Mouse (Mus musculus) forebrain, embryonic 16.5 days (tissue): ENCODE measurements around the gene Tas1r2. TPM values are rescaled to one million over a fixed set of nuclear protein-coding genes. Genes with fewer than 3 reads are reported as not detected.
A peak's percentile ranks its signal among the peaks of the same experiment; 100 is the strongest.

Experiments used
- ATAC-seq: fragments of 200-750 bp; cut with Nextera tagmentation; 2 replicates; pipeline ENCODE4 v1.8.0; 2017; ENCODE audit warnings: mild to moderate bottlenecking, moderate library complexity
- H3K27ac ChIP-seq: fragments of 300-500 bp; sonication (generic); 2 replicates; pipeline ENCODE4 v1.5.1; 2014; ENCODE audit warnings: low read length, control low read depth
- H3K27me3 ChIP-seq: fragments of 300-500 bp; sonication (generic); replicated peaks from 2 replicates; pipeline ENCODE4 v1.6.1; 2014; ENCODE audit warnings: low read length; ENCODE audit not compliant: control insufficient read depth, insufficient read depth
- H3K36me3 ChIP-seq: fragments of 300-500 bp; sonication (generic); 2 replicates; pipeline ENCODE4 v1.6.1; 2014; ENCODE audit not compliant: control insufficient read depth, insufficient read depth
- H3K4me1 ChIP-seq: fragments of 300-500 bp; sonication (generic); replicated peaks from 2 replicates; pipeline ENCODE4 v1.6.1; 2014; ENCODE audit warnings: low read length; ENCODE audit not compliant: control insufficient read depth, insufficient read depth
- H3K4me2 ChIP-seq: fragments of 300-500 bp; sonication (generic); 2 replicates; pipeline ENCODE4 v1.6.1; 2014; ENCODE audit warnings: mild to moderate bottlenecking, low read length, control low read depth
- H3K4me3 ChIP-seq: fragments of 300-500 bp; sonication (generic); replicated peaks from 2 replicates; pipeline ENCODE4 v1.5.1; 2014; ENCODE audit warnings: mild to moderate bottlenecking, low read length, control low read depth
- H3K9ac ChIP-seq: fragments of 300-500 bp; sonication (generic); replicated peaks from 2 replicates; pipeline ENCODE4 v1.6.1; 2014; ENCODE audit warnings: low read depth, low read length, control low read depth
- H3K9me3 ChIP-seq: fragments of 300-500 bp; sonication (generic); 2 replicates; pipeline ENCODE4 v1.6.1; 2016; ENCODE audit warnings: low read length; ENCODE audit not compliant: control insufficient read depth
- WGBS: fragments of 180-500 bp; shearing (Covaris S2); extraction: QIAGEN DNeasy Blood & Tissue Kit; methylation state at CpG from one replicate; pipeline ENCODE4 v1.1.7; 2014; 5-methylcytosine and 5-hydroxymethylcytosine counted together
- polyA plus RNA-seq: library from polyadenylated mRNA; unstranded; fragments of >200 nt; fragmentation: Nextera tagmentation; extraction: Ambion mirVana; gene quantifications from 2 replicates; pipeline ENCODE4 v1.2.1, GENCODE M21; 2015

The Tas1r2 gene
- polyA plus RNA-seq, 1 experiment from 2014 or later: not detected

DNA sequence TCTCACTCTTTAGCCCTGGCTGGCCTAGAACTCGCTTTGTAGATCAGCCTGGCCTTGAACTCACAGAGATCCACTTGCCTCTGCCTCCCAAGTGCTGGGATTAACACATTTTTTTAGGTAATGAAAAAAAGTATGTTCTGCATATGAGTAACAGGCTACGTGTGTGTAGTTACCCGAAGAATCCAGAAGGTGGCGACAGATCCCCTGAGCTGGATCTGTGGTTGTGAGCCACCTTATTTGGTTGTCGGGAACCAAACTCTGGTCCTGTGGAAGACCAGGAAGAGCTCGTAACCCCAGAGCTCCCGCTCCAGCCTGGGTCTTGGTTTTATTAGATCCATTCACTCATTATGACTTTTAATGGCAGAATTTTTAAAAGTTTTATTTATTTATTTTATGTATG is 6.4 kb upstream of the Tas1r2 start:
- no peak for ATAC-seq
- WGBS: 86% methylated on average over 7 of the region's 7 CpGs

GRCm38 (mm10) chr4:139650086-139650743 is 3.1 kb upstream of the Tas1r2 start:
- H3K27ac ChIP-seq: no peak overlapping the region
- no peaks in the 10 kb centered on the region for H3K9me3 ChIP-seq
- H3K36me3 ChIP-seq: no peaks in the 10 kb centered on the region
- H3K4me1 ChIP-seq: no peaks in the 10 kb centered on the region
- H3K27me3 ChIP-seq: no peaks in the 10 kb centered on the region
- no peak for ATAC-seq
- no peak overlapping the region for H3K4me2 ChIP-seq
- no peak overlapping the region for H3K9ac ChIP-seq
- no peak overlapping the region for H3K4me3 ChIP-seq
- 84% methylated on average over 15 of the region's 15 CpGs for WGBS

More for the DNA sequence above, 6.4 kb upstream of the Tas1r2 start:
- no peak overlapping the region for H3K4me3 ChIP-seq
- H3K4me1 ChIP-seq: peaks cover 3% of the 10 kb centered on the region; the same call in 1 of the 2 replicates
- H3K27ac ChIP-seq: no peak overlapping the region
- no peak overlapping the region for H3K4me2 ChIP-seq
- H3K9me3 ChIP-seq: no peaks in the 10 kb centered on the region
- H3K9ac ChIP-seq: no peak overlapping the region
- H3K36me3 ChIP-seq: no peaks in the 10 kb centered on the region
- peaks cover 4% of the 10 kb centered on the region; the same call in 1 of the 2 replicates for H3K27me3 ChIP-seq

DNA sequence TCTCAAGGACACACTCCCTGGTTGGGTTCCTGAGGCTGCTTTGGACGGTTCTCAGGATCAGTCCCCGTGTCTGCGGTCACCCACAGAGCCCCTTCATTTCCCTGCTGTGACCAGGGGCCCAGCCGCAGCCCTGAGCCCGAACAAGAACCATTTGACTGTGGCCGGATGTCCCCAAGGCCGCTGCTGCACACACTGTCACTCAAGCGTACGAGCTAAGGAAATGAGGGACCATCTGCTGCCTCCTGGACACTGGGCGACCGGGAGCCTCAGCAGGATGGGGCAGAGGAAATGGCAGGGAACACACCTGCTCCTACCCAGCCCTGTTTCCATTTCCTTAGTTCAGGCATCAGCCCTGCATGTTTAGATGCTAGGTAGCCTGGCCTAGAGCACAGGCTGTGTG is 2.4 kb upstream of the Tas1r2 start:
- H3K4me2 ChIP-seq: no peak overlapping the region
- no peak overlapping the region for H3K27ac ChIP-seq
- H3K36me3 ChIP-seq: no peaks in the 10 kb centered on the region
- H3K9ac ChIP-seq: no peak overlapping the region
- H3K9me3 ChIP-seq: no peaks in the 10 kb centered on the region
- no peaks in the 10 kb centered on the region for H3K4me1 ChIP-seq
- no peaks in the 10 kb centered on the region for H3K27me3 ChIP-seq
- no peak for ATAC-seq
- H3K4me3 ChIP-seq: no peak overlapping the region
- WGBS: 81% methylated on average over 11 of the region's 11 CpGs

- H3K4me1 ChIP-seq: no peaks in the 10 kb centered on the region
- no peak overlapping the region for H3K4me3 ChIP-seq
- 78% methylated on average over 14 of the region's 14 CpGs for WGBS
- no peaks in the 10 kb centered on the region for H3K27me3 ChIP-seq
- no peak overlapping the region for H3K27ac ChIP-seq
- H3K36me3 ChIP-seq: no peaks in the 10 kb centered on the region
- no peak overlapping the region for H3K9ac ChIP-seq
- no peak overlapping the region for H3K4me2 ChIP-seq
- ATAC-seq: no peak
- no peaks in the 10 kb centered on the region for H3K9me3 ChIP-seq
Observed at GRCm38 (mm10) chr4:139661897-139662296, 8.6 kb downstream of the Tas1r2 start.

DNA sequence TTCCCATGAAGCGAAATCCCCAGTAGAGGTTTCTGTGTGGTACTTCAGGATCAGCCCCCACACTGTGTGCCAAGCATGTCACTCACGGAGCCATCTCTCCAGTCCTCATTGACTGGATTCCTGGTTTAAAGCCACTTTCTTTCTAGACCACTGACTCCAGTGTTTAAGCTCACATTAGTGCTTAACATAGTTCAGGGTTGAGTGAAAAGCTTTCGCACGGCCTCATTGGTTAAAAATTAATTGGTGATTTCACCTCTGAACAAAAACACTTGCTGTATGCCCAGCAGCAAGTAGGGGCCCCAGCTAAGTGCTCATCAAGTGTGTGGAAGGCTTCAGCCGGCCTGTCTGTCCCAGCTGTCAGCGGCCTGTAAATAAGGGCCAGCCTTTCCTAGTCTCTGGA is 14.3 kb downstream of the Tas1r2 start:
- no peak overlapping the region for H3K9ac ChIP-seq
- H3K27me3 ChIP-seq: no peaks in the 10 kb centered on the region
- no peaks in the 10 kb centered on the region for H3K36me3 ChIP-seq
- no peaks in the 10 kb centered on the region for H3K4me1 ChIP-seq
- H3K27ac ChIP-seq: no peak overlapping the region
- H3K4me2 ChIP-seq: no peak overlapping the region
- no peaks in the 10 kb centered on the region for H3K9me3 ChIP-seq
- H3K4me3 ChIP-seq: no peak overlapping the region
- peak; percentile 40; the same call in 1 of the 2 replicates for ATAC-seq
- 14% methylated on average over 6 of the region's 6 CpGs for WGBS

DNA sequence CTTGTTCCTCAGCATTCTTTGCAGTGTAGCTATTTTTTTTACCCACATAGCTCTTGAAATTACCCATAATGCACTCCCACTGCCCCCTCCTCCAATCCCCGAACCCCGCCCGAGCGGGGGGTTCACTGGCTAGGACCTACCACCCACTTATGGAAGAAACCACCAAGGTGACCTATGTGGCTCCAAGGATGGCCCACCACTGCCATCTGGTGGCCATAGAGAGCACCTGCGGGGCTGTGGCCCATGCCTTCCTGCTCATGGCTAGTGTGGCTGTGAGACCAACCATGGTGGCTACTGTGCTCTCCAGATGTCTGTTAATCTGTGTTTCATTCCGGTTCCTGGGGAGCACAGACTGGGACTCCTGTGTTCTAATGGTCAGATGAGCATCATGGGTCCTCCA is 16.5 kb downstream of the Tas1r2 start:
- Histone ChIP-seq H3K9ac (no peak overlapping the region), H3K4me2 (no peak overlapping the region), H3K27me3 (no peaks in the 10 kb centered on the region), H3K4me3 (no peak overlapping the region), H3K27ac (no peak overlapping the region), H3K4me1 (no peaks in the 10 kb centered on the region), H3K36me3 (no peaks in the 10 kb centered on the region), H3K9me3 (no peaks in the 10 kb centered on the region)
- no peak for ATAC-seq
- 19% methylated on average over 6 of the region's 6 CpGs for WGBS

- WGBS: 52% methylated on average over 9 of the region's 9 CpGs
Observed at GRCm38 (mm10) chr4:139675696-139676095, 22.4 kb downstream of the Tas1r2 start.

DNA sequence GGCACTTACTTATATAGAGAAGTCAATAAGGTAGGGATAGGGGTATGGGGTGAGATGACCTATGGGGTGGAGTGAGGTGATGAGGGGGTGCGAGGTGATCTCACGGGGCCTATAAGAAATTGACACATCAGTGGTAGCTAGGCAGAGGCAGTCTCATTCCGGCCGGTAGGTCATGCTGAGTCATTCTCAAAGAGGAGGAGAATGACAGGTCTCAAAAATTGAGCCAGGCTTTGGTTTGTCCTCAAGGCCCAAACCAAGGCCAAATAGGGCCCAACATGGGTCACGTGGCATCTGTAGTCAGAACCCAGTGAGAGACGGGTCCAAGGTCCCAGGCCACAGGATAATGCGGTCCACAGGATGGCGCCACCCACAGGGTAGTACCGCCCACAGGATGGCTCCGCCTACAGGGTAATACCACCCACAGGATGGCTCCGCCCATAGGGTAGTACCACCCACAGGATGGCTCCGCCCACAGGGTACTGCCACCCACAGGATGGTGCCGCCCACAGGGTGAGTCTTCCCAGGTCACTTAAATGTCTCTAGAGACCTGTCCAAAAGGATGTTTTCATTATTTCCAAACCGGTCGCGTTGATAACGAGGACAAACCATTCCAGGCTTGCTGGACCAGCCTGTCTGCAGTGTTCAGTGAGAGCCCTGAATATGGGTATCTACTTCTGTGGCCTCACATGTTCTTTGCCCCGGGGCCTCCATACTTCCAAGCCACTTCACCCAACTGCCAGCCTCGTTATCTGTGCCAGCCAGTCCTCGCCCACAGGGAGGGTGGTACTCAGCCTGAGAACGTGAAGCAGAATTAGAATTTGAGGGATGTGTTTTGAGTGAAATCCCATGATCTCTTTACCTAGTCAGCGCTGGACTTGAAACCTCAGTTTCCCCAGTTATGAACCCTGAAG is 30.6 kb downstream of the Tas1r2 start:
- H3K4me1 ChIP-seq: no peaks in the 10 kb centered on the region
- no peaks in the 10 kb centered on the region for H3K36me3 ChIP-seq
- no peak for ATAC-seq
- no peak overlapping the region for H3K9ac ChIP-seq
- 75% methylated on average over 22 of the region's 22 CpGs for WGBS
- H3K4me2 ChIP-seq: no peak overlapping the region
- H3K27ac ChIP-seq: no peak overlapping the region
- H3K27me3 ChIP-seq: no peaks in the 10 kb centered on the region
- H3K4me3 ChIP-seq: no peak overlapping the region
- H3K9me3 ChIP-seq: peaks cover 7% of the 10 kb centered on the region; the same call in 1 of the 2 replicates

More at GRCm38 (mm10) chr4:139675696-139676095, 22.4 kb downstream of the Tas1r2 start:
- Histone ChIP-seq H3K27me3 (no peaks in the 10 kb centered on the region), H3K4me3 (no peak overlapping the region), H3K9ac (no peak overlapping the region), H3K27ac (no peak overlapping the region), H3K4me2 (no peak overlapping the region), H3K9me3 (peaks cover 9% of the 10 kb centered on the region), H3K36me3 (no peaks in the 10 kb centered on the region), H3K4me1 (no peaks in the 10 kb centered on the region)
- no peak for ATAC-seq

DNA sequence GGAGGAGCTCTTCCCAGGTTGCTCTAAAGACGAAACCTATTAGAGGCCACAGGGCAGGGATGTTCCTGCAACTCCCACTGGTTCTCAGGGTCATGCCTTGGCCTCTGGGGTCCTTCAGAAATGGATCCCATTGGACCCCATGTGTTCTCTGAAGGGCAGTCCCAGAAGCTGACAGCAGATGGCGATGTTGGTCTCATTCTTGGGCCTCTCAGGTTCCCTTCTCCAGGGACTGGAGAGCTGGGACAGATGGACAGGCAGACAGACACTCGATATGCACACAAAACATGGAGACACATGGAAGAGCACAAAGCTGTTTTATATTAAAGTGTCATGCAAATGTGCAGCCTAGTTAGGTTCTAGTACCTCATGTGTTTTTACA is 31.3 kb downstream of the Tas1r2 start:
- H3K9me3 ChIP-seq: peaks cover 4% of the 10 kb centered on the region; the same call in 1 of the 2 replicates
- H3K9ac ChIP-seq: no peak overlapping the region
- no peaks in the 10 kb centered on the region for H3K36me3 ChIP-seq
- H3K4me2 ChIP-seq: no peak overlapping the region
- H3K27me3 ChIP-seq: no peaks in the 10 kb centered on the region
- H3K4me1 ChIP-seq: peaks cover 2% of the 10 kb centered on the region; the same call in 1 of the 2 replicates
- 14% methylated on average over 3 of the region's 3 CpGs for WGBS
- H3K4me3 ChIP-seq: no peak overlapping the region
- ATAC-seq: no peak
- H3K27ac ChIP-seq: no peak overlapping the region
